10 mouse cellular contexts compared by ENCODE assay signal in genomic region chr2:133346789-133347424, GRCm38 (mm10).
A peak's percentile ranks its signal among the peaks of the same experiment; 100 is the strongest.
DNase-seq lines count a peak whose midpoint lies in the region; ATAC-seq lines count a peak whose summit lies in the region.
"Had no signal": no experiment of that assay in that cellular context is flagged by ENCODE, and none has a peak within 500 bp of the region (broad histone marks: within the 10 kb centered on the region; RNA-seq: fewer than 3 reads in every experiment).

No protein-coding gene starts in this region.

- no peak for ATAC-seq in heart, embryonic 14.5 days (ENCODE audit: insufficient number of reproducible peaks, insufficient read depth, low FRiP score, low read depth)
- ATAC-seq in midbrain, embryonic 13.5 days = peak; percentile 82
- ATAC-seq in megakaryocyte-erythroid progenitor cell, adult 5-6 weeks (replicated peaks; ENCODE audit: low FRiP score, low TSS enrichment, poor library complexity, severe bottlenecking) = no peak

- DNase-seq in heart, adult 8-10 months (ENCODE audit: low spot score) = no peak
- peak; percentile 46 for DNase-seq in embryo, embryonic 10 days (ENCODE audit: low spot score)
- DNase-seq in forelimb bud, embryonic 11.5 days (ENCODE audit: low read depth, low spot score) = peak; percentile 26
- DNase-seq in adrenal gland, adult 2 months = no peak
- DNase-seq in spleen, adult 18-20 months = no peak
- DNase-seq: cerebellum, postnatal 25 days had no signal

- H3K27me3 ChIP-seq in heart, embryonic 14.5 days (ENCODE audit: control insufficient read depth, insufficient read depth, low read length) = no peaks in the 10 kb centered on the region
- H3K27me3 ChIP-seq in midbrain, embryonic 13.5 days = peaks cover 90% of the 10 kb centered on the region

- H3K9ac ChIP-seq in heart, embryonic 14.5 days (ENCODE audit: low read length) = no peak overlapping the region
- no peak overlapping the region for H3K9ac ChIP-seq in midbrain, embryonic 13.5 days (replicated peaks)

- peak overlapping the region; percentile 14 to 56; a peak in 3 of 4 replicates for H3K27ac ChIP-seq in heart, embryonic 14.5 days (replicated peaks in 1 of 2; ENCODE audit: control insufficient read depth in 1 of 2, insufficient read depth in 1 of 2, low read depth in 2 of 2, low read length in 2 of 2)
- H3K27ac ChIP-seq in midbrain, embryonic 13.5 days = no peak overlapping the region

- H3K4me3 ChIP-seq in heart, embryonic 14.5 days (ENCODE audit: control insufficient read depth in 1 of 2, insufficient read depth in 1 of 2, low read depth in 1 of 2, low read length in 2 of 2) = no peak overlapping the region
- no peak overlapping the region for H3K4me3 ChIP-seq in midbrain, embryonic 13.5 days (replicated peaks)
- H3K4me3 ChIP-seq: megakaryocyte, embryonic 14.5 days had no signal

- no peaks in the 10 kb centered on the region for H3K36me3 ChIP-seq in heart, embryonic 14.5 days (ENCODE audit: control insufficient read depth, insufficient read depth, low read length)
- no peaks in the 10 kb centered on the region for H3K36me3 ChIP-seq in midbrain, embryonic 13.5 days

- no peaks in the 10 kb centered on the region for H3K9me3 ChIP-seq in heart, embryonic 14.5 days (ENCODE audit: control insufficient read depth, low read length)
- no peaks in the 10 kb centered on the region for H3K9me3 ChIP-seq in midbrain, embryonic 13.5 days
- H3K9me3 ChIP-seq: megakaryocyte, embryonic 14.5 days had no signal

- H3K4me1 ChIP-seq in heart, embryonic 14.5 days (ENCODE audit: control insufficient read depth in 2 of 2, insufficient read depth in 2 of 2, low read length in 2 of 2) = peaks cover 9 to 11% of the 10 kb centered on the region in 2 experiments; a peak in 3 of 4 replicates
- H3K4me1 ChIP-seq in midbrain, embryonic 13.5 days (replicated peaks) = peaks cover 7% of the 10 kb centered on the region
- H3K4me1 ChIP-seq: megakaryocyte, embryonic 14.5 days had no signal

- H3K4me2 ChIP-seq in heart, embryonic 14.5 days (ENCODE audit: low read length) = no peak overlapping the region
- H3K4me2 ChIP-seq in midbrain, embryonic 13.5 days (replicated peaks) = no peak overlapping the region

- 44% methylated on average over 4 of the region's 4 CpGs for WGBS in heart, embryonic 14.5 days
- 6% methylated on average over 4 of the region's 4 CpGs for WGBS in midbrain, embryonic 13.5 days

Comparison
In these comparisons a context has a peak if more than half of its experiments do, and no peak if none do; other contexts are left out.
1. DNase-seq: peak in embryo, embryonic 10 days (single experiment) and forelimb bud, embryonic 11.5 days (single experiment); none in heart, adult 8-10 months (single experiment), adrenal gland, adult 2 months (single experiment) and spleen, adult 18-20 months (0 of 2).